Mouse (Mus musculus): ENCODE measurements at regions not wholly inside any gene's neighbourhood (a gene's known extent, or its start where the extent isn't known, plus 50 kb on each side); places are given as distances from the start of the nearest gene placed in this dataset.

GRCm38 (mm10) chr10:60985109-60985576, 104.0 kb upstream of the Pcbd1 start:
- Histone ChIP-seq H3K36me3 (no peaks in the 10 kb centered on the region), H3K9ac (no peak overlapping the region), H3K4me2 (replicated peaks) (no peak overlapping the region), H3K27ac (no peak overlapping the region), H3K4me3 (replicated peaks) (no peak overlapping the region), H3K27me3 (replicated peaks) (no peaks in the 10 kb centered on the region), H3K9me3 (no peaks in the 10 kb centered on the region), H3K4me1 (replicated peaks) (no peaks in the 10 kb centered on the region)
- 14% methylated on average over 10 of the region's 10 CpGs for WGBS
- no peak for ATAC-seq

DNA sequence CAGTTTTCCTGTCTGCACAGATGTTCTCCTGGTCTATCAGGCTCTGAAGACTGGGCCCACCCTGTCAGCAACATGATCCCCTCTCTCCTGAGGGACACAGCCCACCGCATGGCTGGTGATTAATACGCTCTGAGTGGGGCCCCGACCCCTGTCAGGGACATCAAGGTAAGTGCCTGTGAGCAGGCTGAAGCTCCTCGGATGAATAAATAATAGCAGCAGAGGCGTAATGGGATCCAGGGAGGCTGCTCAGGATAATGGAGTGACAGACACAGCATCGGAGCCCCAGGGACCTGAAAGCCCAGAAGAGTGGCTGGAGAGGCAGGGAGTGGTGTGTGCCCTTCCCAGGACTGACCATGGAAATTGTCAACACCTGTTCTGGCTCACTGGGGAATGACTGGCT, 107.4 kb upstream of the Pcbd1 start:
- H3K9me3 ChIP-seq: no peaks in the 10 kb centered on the region
- WGBS: 38% methylated on average over 6 of the region's 6 CpGs
- no peaks in the 10 kb centered on the region for H3K36me3 ChIP-seq
- H3K27ac ChIP-seq: no peak overlapping the region
- H3K4me3 ChIP-seq (replicated peaks): no peak overlapping the region
- no peak overlapping the region for H3K4me2 ChIP-seq (replicated peaks)
- H3K4me1 ChIP-seq (replicated peaks): no peaks in the 10 kb centered on the region
- no peaks in the 10 kb centered on the region for H3K27me3 ChIP-seq (replicated peaks)
- no peak for ATAC-seq
- no peak overlapping the region for H3K9ac ChIP-seq

DNA sequence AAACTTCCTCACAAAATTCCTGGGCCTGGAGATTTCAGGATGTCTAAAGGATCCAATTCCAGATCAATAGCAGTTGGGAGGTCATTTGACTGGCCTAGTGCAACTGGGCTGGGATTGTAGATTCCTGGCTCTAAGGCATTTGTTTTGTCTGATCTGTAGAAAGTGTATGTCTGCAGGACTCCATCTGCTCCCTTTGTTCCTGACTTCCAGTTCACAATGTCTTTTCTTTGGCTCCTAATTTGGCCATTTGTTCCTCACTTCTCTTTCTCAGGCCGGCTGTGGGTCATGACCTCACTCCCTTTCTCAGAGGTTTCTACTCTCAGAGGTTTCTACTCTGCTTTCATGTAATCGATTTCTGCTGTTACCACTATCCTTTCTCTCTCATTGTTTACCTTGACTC, 115.5 kb upstream of the Pcbd1 start:
- Histone ChIP-seq H3K9me3 (no peaks in the 10 kb centered on the region), H3K4me1 (replicated peaks) (no peaks in the 10 kb centered on the region), H3K4me2 (replicated peaks) (no peak overlapping the region), H3K27ac (no peak overlapping the region), H3K27me3 (replicated peaks) (no peaks in the 10 kb centered on the region), H3K4me3 (replicated peaks) (no peak overlapping the region), H3K36me3 (no peaks in the 10 kb centered on the region), H3K9ac (no peak overlapping the region)
- 59% methylated on average over 2 of the region's 2 CpGs for WGBS
- no peak for ATAC-seq

DNA sequence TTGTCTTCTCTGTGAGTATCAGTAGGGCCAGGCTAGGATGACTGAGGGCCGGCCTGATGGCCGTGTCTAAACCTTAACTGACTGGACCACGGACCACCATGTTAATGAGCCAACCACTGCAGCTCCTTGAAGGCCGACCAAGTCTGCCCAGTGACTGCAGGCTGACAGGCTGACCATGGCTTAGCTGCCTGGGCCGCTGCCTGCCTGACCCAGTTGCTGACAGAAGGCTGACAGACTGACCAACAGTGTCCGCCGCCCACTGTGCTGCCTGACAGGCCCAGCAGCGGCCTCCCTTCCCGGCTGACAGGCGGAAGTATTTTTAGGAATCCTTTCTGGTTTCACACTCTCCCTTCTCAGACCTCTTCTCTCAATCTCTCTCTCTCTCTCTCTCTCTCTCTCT, 124.3 kb upstream of the Pcbd1 start:
- Histone ChIP-seq H3K36me3 (no peaks in the 10 kb centered on the region), H3K4me1 (replicated peaks) (no peaks in the 10 kb centered on the region), H3K27ac (no peak overlapping the region), H3K27me3 (replicated peaks) (no peaks in the 10 kb centered on the region), H3K4me3 (replicated peaks) (no peak overlapping the region), H3K9ac (no peak overlapping the region), H3K4me2 (replicated peaks) (no peak overlapping the region), H3K9me3 (no peaks in the 10 kb centered on the region)
- WGBS: 82% methylated on average over 10 of the region's 10 CpGs
- ATAC-seq: no peak

DNA sequence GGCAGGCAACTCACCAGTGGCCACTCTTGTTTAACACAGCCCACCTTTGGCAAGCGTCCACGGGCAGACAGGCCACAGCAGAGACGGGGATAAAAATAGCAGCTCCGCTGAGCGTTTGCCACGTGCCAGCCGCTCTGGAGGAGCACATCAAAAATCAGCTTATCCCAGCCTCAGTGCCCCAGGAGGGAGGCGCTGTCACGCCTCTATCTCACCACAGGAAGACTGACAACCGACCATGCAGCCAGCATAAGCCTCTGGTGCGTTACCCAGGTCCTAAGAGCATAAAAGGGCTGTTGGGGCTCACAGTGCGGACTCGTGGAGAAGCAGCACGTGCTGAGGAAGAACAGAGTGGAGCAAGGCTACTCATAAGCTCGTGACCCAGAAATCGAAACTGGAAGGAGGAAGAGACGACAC, 126.4 kb upstream of the Unc5b start:
- H3K4me2 ChIP-seq (replicated peaks): no peak overlapping the region
- H3K27ac ChIP-seq: no peak overlapping the region
- no peak overlapping the region for H3K4me3 ChIP-seq (replicated peaks)
- H3K36me3 ChIP-seq: no peaks in the 10 kb centered on the region
- 0 out of 2 replicates have a peak, but pooled peaks cover 2% of the 10 kb centered on the region for H3K4me1 ChIP-seq (replicated peaks)
- 30% methylated on average over 17 of the region's 17 CpGs for WGBS
- no peak overlapping the region for H3K9ac ChIP-seq
- ATAC-seq: no peak
- H3K9me3 ChIP-seq: no peaks in the 10 kb centered on the region
- no peaks in the 10 kb centered on the region for H3K27me3 ChIP-seq (replicated peaks)

DNA sequence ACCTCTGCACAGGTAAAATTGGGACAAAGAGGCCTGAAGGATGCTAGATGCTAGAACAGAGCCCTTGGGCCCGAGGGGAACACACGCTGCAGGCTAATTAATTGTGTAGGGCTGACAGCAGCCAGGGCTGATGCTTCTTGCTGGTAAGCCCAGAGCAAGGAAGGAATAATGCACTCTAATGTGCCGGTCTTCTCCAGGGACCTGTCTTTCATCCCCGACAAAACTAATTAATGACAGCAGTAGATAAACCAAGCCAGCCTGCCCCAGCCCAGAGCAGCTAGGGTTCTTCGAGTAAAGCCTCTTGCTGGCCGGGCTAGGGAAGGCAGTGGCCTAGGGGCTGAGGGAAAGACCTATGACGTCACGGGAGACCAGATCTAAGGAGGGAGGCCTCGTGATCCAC, 124.1 kb upstream of the Unc5b start:
- 48% methylated on average over 9 of the region's 9 CpGs for WGBS
- H3K9me3 ChIP-seq: no peaks in the 10 kb centered on the region
- H3K9ac ChIP-seq: no peak overlapping the region
- H3K4me3 ChIP-seq (replicated peaks): no peak overlapping the region
- 0 out of 2 replicates have a peak, but pooled peaks cover 2% of the 10 kb centered on the region for H3K4me1 ChIP-seq (replicated peaks)
- H3K27ac ChIP-seq: no peak overlapping the region
- no peak overlapping the region for H3K4me2 ChIP-seq (replicated peaks)
- ATAC-seq: no peak
- H3K36me3 ChIP-seq: no peaks in the 10 kb centered on the region
- no peaks in the 10 kb centered on the region for H3K27me3 ChIP-seq (replicated peaks)

DNA sequence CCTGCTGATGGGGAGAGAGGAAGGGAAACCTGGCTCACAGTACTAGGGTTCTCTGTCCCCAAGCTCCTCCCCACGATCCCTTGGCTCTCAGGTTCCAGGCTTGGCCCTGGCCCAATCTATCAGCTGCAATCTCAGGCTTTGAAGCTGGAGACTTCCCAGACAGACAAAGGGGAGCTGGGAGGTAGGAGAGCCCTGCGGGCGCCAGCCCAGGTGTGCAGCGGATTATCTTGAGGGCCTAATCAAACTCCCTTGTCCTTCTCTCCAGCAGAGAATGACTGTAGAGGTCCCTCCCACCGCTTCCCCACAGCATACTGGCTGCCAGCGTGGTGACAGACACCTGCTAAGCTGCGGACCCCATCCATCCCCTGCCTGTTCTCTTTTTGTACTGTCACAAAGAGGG, 121.1 kb upstream of the Unc5b start:
- ATAC-seq: no peak
- WGBS: 16% methylated on average over 7 of the region's 7 CpGs
- no peaks in the 10 kb centered on the region for H3K9me3 ChIP-seq

GRCm38 (mm10) chr10:60948983-60949677, 117.7 kb upstream of the Unc5b start:
- H3K27me3 ChIP-seq (replicated peaks): no peaks in the 10 kb centered on the region
- H3K9ac ChIP-seq: no peak overlapping the region
- H3K27ac ChIP-seq: no peak overlapping the region
- 48% methylated on average over 7 of the region's 7 CpGs for WGBS
- no peak for ATAC-seq
- 0 out of 2 replicates have a peak, but pooled peaks cover 2% of the 10 kb centered on the region for H3K4me1 ChIP-seq (replicated peaks)
- H3K4me3 ChIP-seq (replicated peaks): no peak overlapping the region
- H3K4me2 ChIP-seq (replicated peaks): no peak overlapping the region
- H3K36me3 ChIP-seq: no peaks in the 10 kb centered on the region
- no peaks in the 10 kb centered on the region for H3K9me3 ChIP-seq

More for the DNA sequence above, 121.1 kb upstream of the Unc5b start:
- Histone ChIP-seq H3K27me3 (replicated peaks) (no peaks in the 10 kb centered on the region), H3K4me1 (replicated peaks) (0 out of 2 replicates have a peak, but pooled peaks cover 2% of the 10 kb centered on the region), H3K36me3 (no peaks in the 10 kb centered on the region), H3K27ac (no peak overlapping the region), H3K4me2 (replicated peaks) (no peak overlapping the region), H3K9ac (no peak overlapping the region), H3K4me3 (replicated peaks) (no peak overlapping the region)

DNA sequence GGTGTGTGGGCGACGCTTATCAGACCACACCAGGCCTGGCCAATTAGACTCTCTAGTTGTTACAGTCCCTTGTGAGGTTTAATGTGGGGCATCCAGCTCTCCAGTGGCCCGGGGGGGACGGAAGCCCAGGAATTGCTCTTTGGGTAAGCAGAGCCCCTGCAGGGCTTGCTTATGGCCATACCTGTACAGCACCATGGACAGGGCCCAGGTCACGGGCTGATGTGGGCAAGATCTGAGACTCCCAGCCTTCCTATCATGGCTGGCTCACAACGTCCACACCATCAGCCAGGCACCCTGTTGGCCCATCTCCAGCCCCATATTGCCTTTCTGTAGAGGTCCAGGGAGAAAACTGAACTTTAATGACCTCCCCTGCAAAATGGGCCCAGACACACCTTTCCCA, 111.7 kb upstream of the Unc5b start:
- H3K4me1 ChIP-seq (replicated peaks): no peaks in the 10 kb centered on the region
- H3K27ac ChIP-seq: no peak overlapping the region
- H3K4me3 ChIP-seq (replicated peaks): no peak overlapping the region
- 68% methylated on average over 6 of the region's 6 CpGs for WGBS
- H3K27me3 ChIP-seq (replicated peaks): no peaks in the 10 kb centered on the region
- H3K9ac ChIP-seq: no peak overlapping the region
- H3K9me3 ChIP-seq: no peaks in the 10 kb centered on the region
- H3K36me3 ChIP-seq: no peaks in the 10 kb centered on the region
- ATAC-seq: no peak
- no peak overlapping the region for H3K4me2 ChIP-seq (replicated peaks)

DNA sequence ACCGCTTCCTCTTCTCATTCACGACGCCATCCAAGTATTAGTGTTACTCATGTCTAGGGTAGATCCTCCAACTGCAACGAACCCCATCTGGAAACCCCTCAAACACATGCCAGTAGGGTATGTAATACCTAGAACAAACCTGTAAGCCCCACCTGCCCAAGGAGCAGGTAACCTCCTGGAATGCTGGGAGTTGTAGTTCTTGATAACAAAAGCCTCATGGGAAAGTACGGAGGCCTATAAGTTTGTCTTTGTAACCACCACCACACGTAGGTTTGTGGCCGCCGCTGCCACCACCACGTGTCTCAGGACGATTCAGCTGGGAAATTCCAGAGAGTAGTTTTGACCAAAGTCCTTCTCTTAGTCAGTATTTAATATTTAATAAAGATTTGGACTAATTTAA, 107.4 kb upstream of the Unc5b start:
- peaks cover 4% of the 10 kb centered on the region; the same call in 1 of the 2 replicates for H3K27me3 ChIP-seq (replicated peaks)
- ATAC-seq: no peak
- H3K27ac ChIP-seq: no peak overlapping the region
- no peak overlapping the region for H3K4me3 ChIP-seq (replicated peaks)
- H3K9ac ChIP-seq: no peak overlapping the region
- H3K4me1 ChIP-seq (replicated peaks): no peaks in the 10 kb centered on the region
- no peaks in the 10 kb centered on the region for H3K9me3 ChIP-seq
- H3K36me3 ChIP-seq: no peaks in the 10 kb centered on the region
- WGBS: 86% methylated on average over 10 of the region's 10 CpGs
- H3K4me2 ChIP-seq (replicated peaks): no peak overlapping the region

DNA sequence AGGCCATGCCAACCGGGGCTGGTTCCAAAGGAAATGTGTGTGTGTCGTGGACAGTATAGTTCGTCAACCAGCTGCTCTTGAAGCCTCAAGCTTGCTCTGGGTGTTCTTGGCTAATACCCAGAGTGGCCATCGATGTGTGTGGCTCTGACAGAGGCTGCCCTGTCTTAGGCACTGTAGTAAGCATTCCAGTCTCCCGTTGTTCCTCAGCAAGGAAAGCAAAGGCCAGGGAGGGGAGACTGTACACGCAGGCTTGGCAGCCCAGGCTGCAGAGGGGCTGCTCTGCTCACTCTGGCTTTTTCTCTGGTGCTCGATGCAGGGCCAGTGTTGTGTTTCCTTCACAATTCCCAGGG, 106.1 kb upstream of the Unc5b start:
- H3K4me1 ChIP-seq (replicated peaks): 0 out of 2 replicates have a peak, but pooled peaks cover 4% of the 10 kb centered on the region
- 53% methylated on average over 7 of the region's 7 CpGs for WGBS
- no peak overlapping the region for H3K4me2 ChIP-seq (replicated peaks)
- H3K27me3 ChIP-seq (replicated peaks): peaks cover 4% of the 10 kb centered on the region; the same call in 1 of the 2 replicates
- no peak overlapping the region for H3K9ac ChIP-seq
- no peak for ATAC-seq
- H3K4me3 ChIP-seq (replicated peaks): no peak overlapping the region
- no peaks in the 10 kb centered on the region for H3K36me3 ChIP-seq
- H3K9me3 ChIP-seq: no peaks in the 10 kb centered on the region
- H3K27ac ChIP-seq: no peak overlapping the region

DNA sequence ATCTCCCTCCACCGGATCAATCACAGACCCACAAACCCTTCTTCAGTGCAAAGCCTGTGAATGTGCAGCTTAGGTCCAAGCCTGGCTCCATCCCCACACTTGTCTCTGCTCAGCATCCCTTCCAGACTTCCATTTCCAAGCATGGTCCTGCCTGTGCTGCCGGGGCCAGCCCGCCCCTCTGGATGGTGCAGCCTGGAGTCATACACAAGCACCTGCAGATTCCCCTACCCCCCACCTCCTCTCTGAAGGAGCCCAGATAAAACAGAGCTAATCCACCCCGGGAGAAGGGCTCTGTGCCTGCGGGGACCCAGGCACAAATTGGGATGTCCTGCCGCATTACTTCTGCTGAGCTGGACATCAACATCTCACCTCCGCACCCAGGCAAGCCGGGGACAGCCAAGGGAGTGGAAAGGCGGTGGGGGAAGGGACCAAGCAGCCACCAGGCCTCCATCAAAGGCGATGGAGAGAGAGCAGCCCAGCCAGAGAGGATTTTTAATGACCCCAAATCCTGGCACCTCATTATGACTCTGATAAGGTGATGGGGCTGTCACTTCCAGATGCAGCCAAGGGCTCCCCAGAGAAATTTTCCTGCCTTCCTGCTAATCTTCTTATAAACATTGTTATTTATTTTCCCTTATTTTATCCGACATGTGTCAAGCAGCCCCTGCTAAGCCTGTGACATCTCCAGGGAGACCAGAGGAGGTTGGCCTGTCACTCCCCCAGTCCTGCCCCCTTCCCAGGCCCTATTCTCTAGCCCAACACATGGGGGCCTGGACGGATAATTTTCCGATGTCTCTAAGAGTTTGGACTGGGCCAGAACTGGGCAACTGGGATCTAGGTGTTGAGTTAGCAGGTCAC, 105.5 kb upstream of the Unc5b start:
- H3K27me3 ChIP-seq (replicated peaks): peaks cover 4% of the 10 kb centered on the region; the same call in 1 of the 2 replicates
- H3K4me1 ChIP-seq (replicated peaks): 0 out of 2 replicates have a peak, but pooled peaks cover 4% of the 10 kb centered on the region
- H3K36me3 ChIP-seq: no peaks in the 10 kb centered on the region
- 28% methylated on average over 13 of the region's 13 CpGs for WGBS
- H3K9ac ChIP-seq: no peak overlapping the region
- H3K4me2 ChIP-seq (replicated peaks): no peak overlapping the region
- H3K27ac ChIP-seq: no peak overlapping the region
- no peaks in the 10 kb centered on the region for H3K9me3 ChIP-seq
- no peak for ATAC-seq
- no peak overlapping the region for H3K4me3 ChIP-seq (replicated peaks)

Measured in intestine, embryonic 15.5 days (tissue).